Mouse (Mus musculus) kidney, postnatal 14 days (tissue): ENCODE data around the gene Nr1h3.
A peak's percentile ranks its signal among the peaks of the same experiment; 100 is the strongest.
"Not testable (repeated sequence)": the region's sequence is repeated elsewhere in the genome, so short reads cannot be mapped to it uniquely, and the experiment has no call there.

ENCODE experiments used
- DNase-seq: peaks from one replicate; pipeline ENCODE4 v3.0.0; 2022; ENCODE audit warnings: mixed read lengths

Nr1h3 gene

DNA sequence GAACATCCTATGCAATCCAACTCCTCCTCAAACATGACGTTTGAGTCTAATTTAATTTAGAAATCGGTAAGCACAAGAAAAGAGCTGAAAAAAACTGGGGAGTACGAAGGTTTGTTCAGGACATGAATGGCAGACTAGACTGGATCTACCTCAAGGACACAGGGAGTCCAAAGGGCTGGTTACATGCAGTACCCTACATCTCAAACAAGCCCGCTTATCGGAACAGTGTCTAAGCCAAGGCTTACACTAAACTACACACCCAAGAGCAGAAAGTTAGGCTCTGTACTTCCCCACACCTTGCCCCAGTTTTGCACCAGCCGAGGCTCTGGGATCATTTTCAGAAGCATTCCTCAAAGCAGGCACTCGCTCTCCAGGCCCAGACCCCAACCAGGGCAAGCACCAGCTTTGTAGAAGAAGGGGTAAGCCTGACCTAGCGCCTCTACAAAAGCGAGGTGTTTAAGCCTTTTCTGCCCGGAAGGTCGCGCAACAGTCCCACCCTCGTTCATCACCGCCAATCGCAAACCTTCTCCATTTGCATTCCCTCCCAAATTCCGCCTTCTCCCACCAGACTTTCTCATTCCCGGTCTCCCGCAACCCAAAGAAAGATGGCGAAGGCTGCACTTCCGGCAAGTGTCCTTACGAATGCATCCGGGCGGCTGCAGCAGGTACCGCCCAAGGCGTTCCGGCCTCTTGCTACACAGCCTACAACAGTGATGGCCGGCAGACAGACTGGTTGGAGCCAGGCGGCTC, at the start of gene Nr1h3, which contains the start of gene Acp2:
Nr1h3 (minus strand) TSS at position 613 of the 750 bp plus-strand sequence.
Acp2 (plus strand) TSS at position 664 of the 750 bp plus-strand sequence.
- DNase-seq, result peak; percentile 95

DNA sequence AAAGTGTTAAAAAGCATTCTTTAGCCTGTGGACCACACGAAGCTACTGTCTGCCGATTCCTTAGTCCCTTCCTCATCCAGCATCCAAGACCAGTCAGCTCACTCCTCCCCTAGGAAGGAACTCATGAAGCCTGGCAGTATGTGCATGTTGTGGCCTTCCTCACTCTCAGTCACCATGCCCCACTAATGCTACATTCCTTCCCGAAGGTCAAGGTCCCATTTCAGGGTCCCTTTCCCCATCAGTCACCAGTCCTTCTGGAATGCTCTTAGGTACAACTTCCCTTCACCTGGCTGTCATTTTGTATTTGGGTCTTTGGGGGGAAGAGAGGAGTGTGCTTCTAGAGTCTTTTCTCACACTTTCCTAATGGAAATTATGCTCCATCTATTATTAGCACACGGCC, 49.4 kb upstream of the Nr1h3 start:
- no peak for DNase-seq

DNA sequence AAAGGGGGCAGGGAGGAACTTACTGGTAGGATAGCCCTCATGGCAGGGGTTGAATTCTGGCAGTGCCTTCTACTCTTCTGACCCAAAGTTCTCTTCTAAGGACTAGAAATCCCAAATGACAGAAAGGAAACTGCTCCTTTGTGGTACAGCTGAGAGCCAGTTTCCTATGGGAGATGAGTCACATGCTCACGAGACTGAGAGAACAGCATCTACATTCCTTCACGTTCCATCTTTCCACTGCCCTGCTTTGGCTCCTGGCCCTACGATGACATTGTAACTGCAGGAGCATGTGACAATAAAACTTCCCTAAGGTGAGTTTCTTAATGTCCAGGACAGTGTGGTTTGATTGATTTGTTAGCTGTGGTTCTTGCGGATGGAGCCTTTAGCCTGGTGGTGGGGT, 45.7 kb upstream of the Nr1h3 start:
- DNase-seq, result no peak

DNA sequence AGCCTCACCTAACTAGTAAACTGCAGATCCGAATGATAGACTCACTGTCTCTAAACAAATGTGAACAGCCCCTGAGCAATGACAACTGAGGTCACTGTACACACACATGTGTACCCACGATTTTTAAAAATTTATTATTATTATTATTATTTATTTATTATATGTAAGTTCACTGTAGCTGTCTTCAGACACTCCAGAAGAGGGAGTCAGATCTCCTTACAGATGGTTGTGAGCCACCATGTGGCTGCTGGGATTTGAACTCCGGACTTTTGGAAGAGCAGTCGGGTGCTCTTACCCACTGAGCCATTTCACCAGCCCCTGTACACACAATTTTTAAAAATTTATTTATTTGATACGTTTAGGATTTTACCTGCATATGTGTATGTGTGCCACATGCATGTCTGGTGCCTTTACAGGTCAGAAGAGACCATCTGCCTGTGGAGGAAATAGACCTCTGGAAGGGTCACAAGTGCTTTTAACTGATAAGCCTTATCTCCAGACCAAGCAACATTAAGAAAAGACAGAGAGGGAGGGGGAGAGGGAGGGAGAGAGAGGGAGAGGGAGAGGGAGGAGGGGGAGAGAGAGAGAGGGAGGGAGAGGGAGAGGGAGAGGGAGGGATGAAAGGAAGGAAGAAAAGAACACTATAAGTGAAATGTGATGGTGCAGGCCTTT, 42.1 kb upstream of the Nr1h3 start:
- DNase-seq, result no peak

DNA sequence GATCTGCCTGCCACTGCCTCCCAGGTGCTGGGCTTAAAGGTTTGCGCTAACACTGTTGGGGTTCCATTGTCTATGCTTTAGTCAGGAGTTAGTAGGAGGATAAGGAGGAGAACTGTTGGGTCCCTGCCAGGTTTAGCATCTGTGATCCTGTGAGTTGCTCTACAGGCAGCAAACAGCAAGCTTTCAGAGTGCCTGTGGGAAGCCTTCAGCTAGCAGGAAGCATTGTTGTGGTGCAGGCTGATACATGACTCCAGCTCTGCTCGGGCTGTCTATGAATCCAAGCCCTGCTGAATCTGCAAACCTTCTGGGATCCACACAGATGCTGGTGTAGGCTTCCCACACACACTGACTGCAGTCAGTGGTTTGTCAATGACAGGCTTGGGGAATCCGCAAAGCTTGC, 40.8 kb upstream of the Nr1h3 start:
- no peak for DNase-seq

DNA sequence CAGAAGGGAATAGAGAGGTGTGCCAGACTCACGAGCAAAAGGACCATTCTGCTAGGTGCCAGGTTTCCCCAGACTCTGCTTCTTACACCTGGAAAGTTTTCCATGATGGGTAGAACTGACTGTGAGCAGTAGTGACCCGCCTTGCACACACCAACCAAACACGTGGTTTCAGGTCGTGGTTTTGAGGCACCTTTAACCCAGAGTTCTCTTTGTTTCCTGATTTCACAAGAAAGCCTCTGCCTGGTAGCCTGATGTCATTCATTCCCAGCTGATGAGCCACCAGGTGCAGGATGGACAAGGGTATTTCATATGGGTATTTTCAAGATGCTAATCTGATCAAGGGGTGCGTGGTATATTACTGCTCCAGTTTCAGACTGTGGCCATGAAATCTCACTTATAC, 39.9 kb upstream of the Nr1h3 start:
- no peak for DNase-seq

DNA sequence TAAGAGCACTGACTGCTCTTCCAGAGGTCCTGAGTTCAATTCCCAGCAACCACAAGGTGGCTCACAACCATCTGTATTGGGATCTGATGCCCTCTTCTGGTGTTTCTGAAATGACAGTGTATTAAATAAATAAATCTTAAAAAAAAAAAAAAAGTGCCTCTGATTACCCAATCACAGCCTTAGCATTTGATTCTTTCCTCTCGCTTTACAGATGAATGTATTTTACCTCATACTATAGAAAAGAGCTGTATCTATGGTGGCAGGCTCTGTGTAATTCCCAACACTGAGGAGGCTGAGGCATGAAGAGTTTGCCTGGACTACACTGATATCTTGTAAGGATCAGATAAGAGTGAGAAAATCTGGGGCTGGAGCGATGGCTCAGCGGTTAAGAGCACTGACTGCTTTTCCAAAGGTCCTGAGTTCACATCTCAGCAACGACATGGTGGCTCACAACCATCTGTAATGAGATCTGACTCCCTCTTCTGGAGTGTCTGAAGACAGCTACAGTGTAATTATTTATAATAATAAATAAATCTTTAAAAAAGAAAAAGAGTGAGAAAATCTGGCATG, 35.0 kb upstream of the Nr1h3 start:
- not testable (repeated sequence) for DNase-seq

DNA sequence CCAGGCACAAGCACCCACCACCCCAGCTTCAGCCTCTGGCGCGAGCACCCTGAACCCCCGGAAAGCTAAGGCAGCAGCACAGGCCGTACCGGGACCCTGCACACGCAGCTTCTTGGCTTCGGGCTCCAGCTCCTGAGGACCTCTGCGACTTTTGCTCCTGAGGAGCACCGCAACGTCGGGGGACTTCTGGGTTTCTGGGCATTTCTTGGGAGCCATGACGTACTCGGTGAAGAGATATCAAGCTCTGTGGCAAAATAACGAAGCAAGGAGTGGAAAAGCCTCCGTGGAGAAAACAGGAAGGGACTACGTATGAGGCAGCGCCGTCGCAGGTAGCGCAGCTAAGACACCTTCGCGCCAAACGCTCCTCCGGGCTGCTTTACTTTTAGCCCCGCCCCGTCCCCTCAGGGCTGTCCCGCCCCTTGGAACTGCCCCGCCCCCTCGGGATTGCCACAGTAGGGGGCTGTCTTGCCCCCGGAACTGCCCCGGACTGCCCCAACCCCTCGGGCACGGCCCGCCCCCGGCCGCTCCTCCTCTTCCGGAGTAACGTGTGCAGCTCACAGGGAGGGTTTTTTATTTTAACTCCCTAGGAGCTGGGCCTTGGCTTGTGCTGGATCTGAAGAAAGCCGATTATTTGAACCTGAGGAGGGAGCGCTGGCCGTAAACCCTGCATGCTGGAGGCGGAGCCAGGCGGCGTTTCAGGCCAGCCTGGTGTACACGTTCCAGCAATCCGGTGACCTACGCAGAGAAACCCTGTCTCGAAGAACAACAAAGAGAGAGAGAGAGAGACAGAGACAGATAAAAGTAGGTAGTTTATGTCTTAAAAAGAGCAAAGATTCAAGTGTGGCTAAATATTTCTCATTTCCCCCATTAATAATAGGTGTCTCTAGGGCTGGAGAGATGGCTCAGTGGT, 34.2 kb upstream of the Nr1h3 start, which contains the start of gene Ddb2:
Ddb2 (minus strand) TSS at position 382 of the 910 bp plus-strand sequence.
- DNase-seq, result peak; percentile 96

DNA sequence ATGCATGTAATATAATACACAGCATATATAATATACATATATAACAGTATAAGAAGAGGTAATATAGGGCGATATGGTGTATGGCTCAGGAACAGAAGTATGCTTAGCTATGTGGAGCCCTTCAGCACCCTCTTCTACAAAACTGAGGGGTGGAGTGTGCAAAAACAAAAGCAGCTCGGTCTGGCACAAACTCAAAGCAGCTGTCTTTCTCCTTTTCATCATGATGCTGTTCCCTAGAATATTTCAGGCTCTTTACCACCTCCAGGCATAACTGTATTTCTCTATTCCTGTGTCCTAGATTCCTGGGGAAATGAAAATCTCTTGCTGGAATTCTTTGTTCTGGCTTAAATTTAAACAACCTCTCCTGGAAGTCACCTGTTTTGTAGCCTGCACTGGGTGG, 27.1 kb upstream of the Nr1h3 start:
- DNase-seq, result no peak

DNA sequence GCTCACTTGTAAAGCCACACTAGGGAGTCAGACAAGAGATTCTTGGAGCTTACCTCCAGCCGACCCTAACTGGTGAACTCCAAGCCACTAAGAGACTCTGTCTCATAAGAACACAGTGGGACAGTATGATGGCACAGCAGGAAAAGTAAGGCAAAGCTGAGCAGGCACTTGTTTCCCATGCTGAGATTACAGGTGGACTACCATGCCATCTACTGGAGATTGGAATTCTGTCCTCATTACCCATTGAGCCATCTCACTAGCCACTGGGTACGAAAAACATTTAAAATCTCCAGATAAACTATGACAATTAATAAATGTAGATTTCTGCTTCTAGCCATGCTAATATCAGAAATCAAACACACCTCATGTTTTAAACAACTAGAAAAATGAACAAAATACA, 21.0 kb upstream of the Nr1h3 start:
- no peak for DNase-seq

DNA sequence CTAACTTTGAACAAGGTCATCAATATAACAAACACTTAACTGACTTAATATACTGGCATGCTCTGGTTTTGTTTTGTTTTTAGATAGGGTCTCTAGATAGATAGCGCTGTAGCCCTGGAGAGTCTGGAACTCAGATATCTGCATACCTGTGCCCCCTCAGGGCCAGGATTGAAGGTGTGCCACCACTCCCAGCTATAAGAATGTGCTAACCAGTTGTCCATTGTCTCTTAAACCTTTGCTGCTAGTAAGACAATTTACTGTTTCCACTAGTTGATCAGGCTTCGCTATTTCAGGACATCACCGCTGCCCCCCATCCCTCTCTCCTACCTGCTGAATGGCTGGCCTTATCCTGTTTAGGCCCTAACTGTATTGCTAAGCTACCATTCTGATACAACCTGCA, 17.9 kb upstream of the Nr1h3 start:
- DNase-seq, result no peak

DNA sequence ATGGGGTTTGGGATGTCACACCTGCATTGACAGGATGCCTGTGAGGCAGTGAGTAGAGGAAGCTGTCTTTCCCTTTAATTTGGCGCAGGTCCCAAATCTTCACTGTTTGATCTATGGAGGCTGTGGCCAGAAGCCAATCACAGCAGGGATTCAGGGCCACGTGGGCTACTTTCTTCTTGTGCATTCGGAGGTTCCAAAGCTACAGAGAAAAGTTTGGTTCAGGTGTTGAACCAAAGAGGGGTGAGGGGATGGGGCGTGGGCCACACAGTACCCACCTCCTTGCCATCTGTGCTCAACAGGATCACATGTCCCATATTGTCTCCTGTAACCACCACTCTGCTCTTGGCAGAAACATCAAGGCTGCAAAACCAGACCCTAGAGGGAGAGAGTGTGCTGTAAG, 14.4 kb upstream of the Nr1h3 start:
- DNase-seq, result no peak

DNA sequence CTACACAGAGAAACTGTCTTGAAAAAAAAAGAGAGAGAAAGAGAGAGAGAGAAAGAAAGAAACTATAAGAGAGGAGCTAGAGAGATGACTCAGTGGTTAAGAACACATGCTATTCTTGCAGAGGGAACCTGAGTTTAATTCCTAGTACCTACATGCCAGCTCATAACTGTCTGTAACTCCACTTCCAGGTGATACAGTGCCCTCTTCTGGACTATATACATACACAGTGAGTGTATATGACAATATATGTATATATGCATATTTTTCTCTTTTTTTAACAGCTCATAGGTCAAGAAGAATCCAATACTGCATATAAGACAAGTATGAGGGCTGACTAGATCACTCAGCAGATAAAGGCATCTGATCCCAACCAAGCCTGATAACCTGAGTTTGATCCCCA, 10.7 kb upstream of the Nr1h3 start:
- no peak for DNase-seq

DNA sequence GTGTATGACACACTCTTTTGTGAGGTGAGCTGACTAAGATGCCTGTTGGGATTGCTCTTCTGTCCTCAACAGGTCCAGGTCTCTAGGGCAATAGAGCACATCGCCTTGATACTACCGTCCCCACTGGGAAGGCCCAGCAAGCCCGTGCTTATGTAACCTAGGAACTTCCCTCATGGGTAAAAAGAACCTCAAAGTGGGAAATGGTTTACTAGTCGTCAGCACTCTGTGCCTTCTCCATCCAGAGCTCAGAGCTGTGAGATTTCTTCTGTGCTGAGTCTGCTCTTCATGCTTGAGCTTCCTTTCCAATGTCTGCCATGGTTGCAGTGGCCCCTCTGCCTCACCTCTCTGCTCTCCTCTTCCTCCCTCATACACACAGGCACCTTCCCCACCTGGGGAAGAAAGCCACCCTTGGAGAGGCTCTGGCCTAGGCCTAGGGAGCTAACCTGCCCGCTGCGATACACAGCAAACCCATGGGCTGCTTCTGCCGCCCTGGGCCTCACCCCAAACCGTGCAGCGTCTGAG, 3.7 kb upstream of the Nr1h3 start:
- DNase-seq, result no peak

DNA sequence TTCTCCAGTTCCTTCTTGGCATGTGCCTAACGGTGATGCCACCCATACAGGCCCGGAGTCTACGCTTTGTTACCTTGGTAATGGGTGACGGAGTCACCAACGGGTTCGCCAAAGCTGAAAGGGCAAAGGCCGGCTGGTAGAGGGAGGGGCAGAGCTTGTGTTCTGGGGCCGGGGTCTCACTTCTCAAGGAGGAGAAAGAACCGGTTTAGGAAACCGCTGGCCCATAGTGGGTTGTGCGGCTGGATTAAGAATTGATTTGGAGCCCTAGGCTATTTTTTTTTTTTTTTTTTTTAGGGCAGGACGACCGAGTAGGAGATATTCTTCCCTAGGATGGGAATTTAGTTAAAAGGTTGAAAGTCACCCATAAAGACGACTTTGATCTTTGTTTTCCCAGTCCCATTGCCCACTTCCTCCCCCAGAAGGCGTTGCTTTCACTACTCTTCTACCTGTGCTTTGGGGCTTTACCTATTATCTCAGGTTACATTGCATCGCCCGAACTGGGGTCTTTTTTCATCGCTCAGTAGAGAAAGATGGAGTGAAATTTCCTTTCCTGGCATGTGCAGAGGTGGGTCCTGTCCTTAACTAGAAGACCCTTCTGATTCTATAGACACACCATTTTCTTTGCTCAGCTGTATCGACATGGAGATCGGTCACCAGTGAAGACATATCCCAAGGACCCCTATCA, 480 bp upstream of the Nr1h3 start:
- DNase-seq, result no peak

DNA sequence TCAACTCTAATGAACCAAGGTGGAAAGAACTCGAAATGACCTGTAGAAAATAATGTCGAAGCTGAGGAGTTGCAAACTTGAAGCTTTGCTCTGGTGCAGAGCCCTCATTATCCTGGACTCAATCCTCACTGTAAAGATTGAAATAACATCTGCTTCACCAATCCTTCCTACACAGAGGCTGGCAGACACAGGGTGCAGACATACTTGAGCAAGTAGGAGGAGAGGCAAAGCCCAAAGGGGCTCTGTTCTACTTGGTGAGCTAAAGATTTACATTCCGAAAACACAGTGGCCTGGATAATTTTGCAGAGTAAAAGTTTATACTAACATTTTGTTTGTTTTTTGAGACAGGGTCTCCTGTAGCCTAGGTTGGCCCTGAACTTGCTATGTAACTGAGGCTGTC, 3.7 kb downstream of the Nr1h3 start:
- DNase-seq, result no peak

DNA sequence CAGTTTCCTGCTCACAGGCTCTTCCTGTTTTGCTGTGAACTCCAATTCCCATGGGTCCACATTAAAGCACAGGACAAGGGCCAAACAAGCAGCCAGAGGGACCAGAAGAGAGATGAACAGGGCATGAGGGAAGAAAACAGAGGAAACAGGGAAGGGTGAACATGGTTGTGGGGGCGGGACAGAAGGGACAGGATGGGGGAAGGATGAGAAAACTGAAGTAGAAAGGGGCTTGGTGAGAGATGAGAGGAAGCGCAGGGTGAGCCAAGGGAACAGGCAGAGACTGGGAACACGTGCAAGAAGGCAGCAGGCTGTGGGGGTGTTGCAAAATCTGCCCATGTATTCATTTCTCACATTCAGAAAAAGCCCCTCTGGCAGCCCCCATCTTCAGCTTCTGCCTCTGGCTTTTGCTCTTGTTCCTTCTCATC, 6.0 kb downstream of the Nr1h3 start:
- peak; percentile 73 for DNase-seq

DNA sequence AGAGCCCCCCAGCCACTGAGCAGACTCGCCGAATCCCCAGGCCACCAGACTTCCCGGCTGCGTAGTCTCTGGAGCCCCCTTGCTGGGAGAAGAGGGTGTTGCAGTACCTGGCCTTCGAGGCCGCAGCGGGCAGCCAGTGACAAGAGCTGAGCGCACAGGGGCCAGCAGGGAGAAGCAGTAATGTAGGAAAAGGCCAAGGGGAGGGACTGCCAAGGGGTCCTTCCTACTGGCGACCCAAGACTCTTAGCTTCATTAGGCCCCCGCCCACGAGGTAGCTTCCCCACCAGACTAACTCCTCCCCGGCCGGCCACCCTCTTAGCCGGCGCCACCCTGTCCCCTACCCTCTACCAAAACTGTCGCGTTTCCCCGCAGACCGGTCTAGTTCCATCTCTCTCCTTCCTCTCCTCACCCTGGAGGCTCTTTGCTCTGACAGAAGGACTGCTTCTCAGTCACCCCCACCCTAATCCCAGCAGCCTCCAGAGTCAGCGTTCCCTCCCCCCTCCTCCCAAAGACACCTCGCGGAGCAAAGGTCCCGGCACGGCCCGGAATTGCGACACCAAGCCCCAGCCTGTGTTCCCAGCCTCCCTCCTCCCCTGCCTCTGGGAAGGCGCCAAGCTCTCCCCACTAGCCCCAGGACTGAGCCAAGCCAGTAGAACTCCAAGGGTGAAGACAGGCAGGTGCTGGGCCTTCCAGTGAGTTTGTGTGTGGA, 7.9 kb downstream of the Nr1h3 start:
- DNase-seq, result peak; percentile 93

DNA sequence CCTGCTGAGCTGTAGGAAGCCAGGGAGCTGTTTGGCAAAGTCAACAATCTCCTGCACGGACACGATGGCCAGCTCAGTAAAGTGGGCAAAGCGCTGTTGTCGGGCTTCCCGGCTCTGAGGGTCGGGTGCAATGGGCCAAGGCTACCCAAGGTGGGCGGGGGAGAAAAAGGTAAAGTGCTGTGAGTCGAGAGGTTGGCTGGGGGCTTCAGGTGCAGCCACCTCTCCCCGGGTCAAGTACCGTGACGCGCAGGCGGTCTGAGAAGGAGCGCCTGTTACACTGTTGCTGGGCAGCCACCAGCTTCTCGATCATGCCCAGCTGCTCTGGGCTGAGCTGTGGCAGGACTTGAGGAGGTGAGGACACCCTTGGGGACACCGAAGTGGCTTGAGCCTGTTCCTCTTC, 12.1 kb downstream of the Nr1h3 start:
- DNase-seq, result no peak

DNA sequence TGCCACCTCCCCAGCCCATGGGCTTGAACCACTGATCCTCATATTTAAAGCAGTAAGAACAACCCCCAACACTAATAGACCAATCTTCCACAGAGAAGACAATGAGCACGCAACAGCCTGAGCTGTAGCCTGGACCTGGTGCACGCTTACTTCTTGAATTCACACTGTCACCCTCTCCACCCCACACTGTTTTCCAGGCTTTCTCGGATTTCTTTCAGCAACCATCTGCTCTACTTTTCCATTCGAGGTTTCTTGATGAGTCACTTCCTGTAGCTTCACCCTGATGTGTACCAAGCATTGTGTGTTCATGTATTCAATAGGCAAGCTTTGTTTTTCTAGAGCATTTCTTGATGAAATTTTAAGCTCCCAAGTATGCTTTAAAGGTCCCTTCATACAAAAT, 15.2 kb downstream of the Nr1h3 start:
- DNase-seq, result no peak

DNA sequence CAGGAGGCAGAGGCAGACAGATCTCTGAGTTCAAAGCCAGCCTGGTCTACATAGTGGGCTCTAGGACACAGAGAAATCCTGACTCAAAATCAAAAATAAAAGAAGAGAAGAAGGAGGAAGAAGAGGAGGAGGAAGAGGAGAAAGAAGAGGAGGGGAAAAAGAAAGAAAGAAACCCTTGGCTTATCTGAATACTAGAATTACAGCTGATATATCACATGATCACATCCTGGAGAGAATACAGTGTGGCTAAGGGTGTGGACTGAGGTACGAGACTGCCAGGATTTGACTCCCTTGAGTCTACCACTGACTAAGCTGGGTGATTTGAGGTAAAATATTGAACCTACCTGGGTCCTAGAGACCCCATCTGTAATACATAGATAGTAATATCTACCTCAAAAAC, 16.4 kb downstream of the Nr1h3 start:
- no peak for DNase-seq
